Mouse (Mus musculus): ENCODE data around the gene Ccdc190. TPM values are rescaled to one million over a fixed set of nuclear protein-coding genes. Genes with fewer than 3 reads are reported as not detected.

Gene Ccdc190
- polyA plus RNA-seq (2017; shearing (Covaris generic)) = not detected

DNA sequence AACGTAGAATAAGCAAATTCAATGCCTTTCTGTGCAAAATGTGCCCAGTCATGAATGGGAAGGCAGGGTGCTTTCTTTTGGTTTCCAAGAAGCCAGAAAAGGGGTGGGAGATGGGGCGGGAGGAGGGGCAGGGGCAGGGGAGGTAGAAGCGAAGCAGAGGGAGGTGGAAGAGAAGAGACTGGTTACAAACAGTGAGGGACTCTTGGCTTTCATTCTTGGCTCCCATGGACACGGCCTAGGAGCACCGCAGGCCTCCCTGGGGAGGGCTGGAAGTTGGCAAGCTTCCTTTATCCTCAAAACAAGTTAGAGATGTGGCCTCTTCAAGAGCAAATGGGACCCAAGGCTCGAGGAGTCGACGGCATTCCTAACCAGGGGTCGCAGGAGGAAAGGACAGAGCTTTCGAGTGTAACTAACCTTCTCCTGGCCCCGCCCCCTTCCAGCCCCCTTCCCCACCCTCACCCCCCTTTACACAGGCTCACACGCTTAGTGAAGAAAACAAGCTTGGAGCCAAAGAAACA is at the start of gene Ccdc190:
Gene Ccdc190 (plus strand): TSS at position 195 of the 518 bp plus-strand sequence.

GRCm38 (mm10) chr1:169968792-169969515 is 40.5 kb downstream of the Ccdc190 start, which contains the start of gene Hsd17b7:
Gene Hsd17b7, minus strand, starts transcription at chr1:169969241.

Other genes with a start within 250 kb of the Ccdc190 start
- under 1 TPM in 1 of 2 experiments, not detected in 1; 0.73 TPM for gene Rgs4, start 181.0 kb upstream of the Ccdc190 start, polyA plus RNA-seq (2017; shearing (Covaris generic))
- gene Hsd17b7, start 40.6 kb downstream of the Ccdc190 start, polyA plus RNA-seq (2017; shearing (Covaris generic)) = 1 to 10 TPM; 5.2 to 6.6 TPM
- under 1 TPM; 0.17 to 0.37 TPM for gene Ddr2, start 182.1 kb downstream of the Ccdc190 start, polyA plus RNA-seq (2017; shearing (Covaris generic))
- gene Uap1, start 246.3 kb downstream of the Ccdc190 start, polyA plus RNA-seq (2017; shearing (Covaris generic)) = 10 to 100 TPM; 33.9 to 57.8 TPM